Mouse (Mus musculus): ENCODE measurements around the gene Chrnd. TPM values are rescaled to one million over a fixed set of nuclear protein-coding genes. Genes with fewer than 3 reads are reported as not detected.

The Chrnd gene
- polyA plus RNA-seq (2015; fragmentation: Nextera tagmentation; extraction: Ambion mirVana) = 9.0 and 12.3 TPM in 2 replicates

GRCm38 (mm10) chr1:87190429-87190828 is at the start of gene Chrnd:
Gene Chrnd, plus strand, starts transcription at chr1:87190607.
- Histone ChIP-seq H3K9me3 (replicated peaks) (no peaks in the 10 kb centered on the region), H3K36me3 (no peaks in the 10 kb centered on the region), H3K4me3 (replicated peaks) (peak within 1 kb of the TSS; percentile 2; the same call in 1 of the 2 replicates), H3K4me1 (peaks cover 21% of the 10 kb centered on the region), H3K27me3 (peaks cover 33% of the 10 kb centered on the region), H3K4me2 (replicated peaks) (no peak within 1 kb of the TSS), H3K9ac (no peak within 1 kb of the TSS), H3K27ac (replicated peaks) (0 out of 2 replicates have a peak within 1 kb of the TSS, but pooled peaks have one; percentile 5)
- peak; percentile 71 for ATAC-seq (ENCODE audit: insufficient number of reproducible peaks, low FRiP score, low TSS enrichment, low read depth)
- 17% methylated on average over 4 of the region's 4 CpGs for WGBS

GRCm38 (mm10) chr1:87141550-87141949 is 48.9 kb upstream of the Chrnd start:
- no peak overlapping the region for H3K9ac ChIP-seq
- no peaks in the 10 kb centered on the region for H3K4me1 ChIP-seq
- no peak overlapping the region for H3K27ac ChIP-seq (replicated peaks)
- no peaks in the 10 kb centered on the region for H3K27me3 ChIP-seq
- H3K36me3 ChIP-seq = no peaks in the 10 kb centered on the region
- no peak overlapping the region for H3K4me2 ChIP-seq (replicated peaks)
- H3K9me3 ChIP-seq (replicated peaks) = no peaks in the 10 kb centered on the region
- no peak for ATAC-seq (ENCODE audit: insufficient number of reproducible peaks, low FRiP score, low TSS enrichment, low read depth)
- 73% methylated on average over 4 of the region's 4 CpGs for WGBS
- no peak overlapping the region for H3K4me3 ChIP-seq (replicated peaks)

GRCm38 (mm10) chr1:87142456-87142855 is 48.0 kb upstream of the Chrnd start:
- 71% methylated on average over 9 of the region's 9 CpGs for WGBS
- no peaks in the 10 kb centered on the region for H3K27me3 ChIP-seq
- H3K4me3 ChIP-seq (replicated peaks) = no peak overlapping the region
- H3K4me2 ChIP-seq (replicated peaks) = no peak overlapping the region
- no peaks in the 10 kb centered on the region for H3K9me3 ChIP-seq (replicated peaks)
- H3K9ac ChIP-seq = no peak overlapping the region
- H3K36me3 ChIP-seq = no peaks in the 10 kb centered on the region
- no peak for ATAC-seq (ENCODE audit: insufficient number of reproducible peaks, low FRiP score, low TSS enrichment, low read depth)
- H3K4me1 ChIP-seq = no peaks in the 10 kb centered on the region
- H3K27ac ChIP-seq (replicated peaks) = no peak overlapping the region

GRCm38 (mm10) chr1:87143141-87143540 is 47.3 kb upstream of the Chrnd start:
- Histone ChIP-seq H3K9ac (no peak overlapping the region), H3K36me3 (no peaks in the 10 kb centered on the region), H3K27ac (replicated peaks) (no peak overlapping the region), H3K4me3 (replicated peaks) (no peak overlapping the region), H3K4me1 (no peaks in the 10 kb centered on the region), H3K9me3 (replicated peaks) (no peaks in the 10 kb centered on the region), H3K27me3 (peaks cover 4% of the 10 kb centered on the region; the same call in 1 of the 2 replicates), H3K4me2 (replicated peaks) (no peak overlapping the region)
- ATAC-seq (ENCODE audit: insufficient number of reproducible peaks, low FRiP score, low TSS enrichment, low read depth) = no peak
- WGBS = 76% methylated on average over 10 of the region's 10 CpGs

- peaks cover 58% of the 10 kb centered on the region for H3K27me3 ChIP-seq
- 31% methylated on average over 13 of the region's 13 CpGs for WGBS
- H3K9ac ChIP-seq = no peak overlapping the region
- no peak for ATAC-seq (ENCODE audit: insufficient number of reproducible peaks, low FRiP score, low TSS enrichment, low read depth)
- H3K36me3 ChIP-seq = no peaks in the 10 kb centered on the region
- H3K4me2 ChIP-seq (replicated peaks) = no peak overlapping the region
- no peak overlapping the region for H3K27ac ChIP-seq (replicated peaks)
- no peaks in the 10 kb centered on the region for H3K9me3 ChIP-seq (replicated peaks)
- no peak overlapping the region for H3K4me3 ChIP-seq (replicated peaks)
- H3K4me1 ChIP-seq = peaks cover 12% of the 10 kb centered on the region
Observed at GRCm38 (mm10) chr1:87149422-87149821, 41.0 kb upstream of the Chrnd start.

- no peak overlapping the region for H3K27ac ChIP-seq (replicated peaks)
- WGBS = 86% methylated on average over 6 of the region's 6 CpGs
- H3K4me3 ChIP-seq (replicated peaks) = no peak overlapping the region
- no peak overlapping the region for H3K9ac ChIP-seq
- peaks cover 77% of the 10 kb centered on the region for H3K27me3 ChIP-seq
- no peak for ATAC-seq (ENCODE audit: insufficient number of reproducible peaks, low FRiP score, low TSS enrichment, low read depth)
- H3K36me3 ChIP-seq = no peaks in the 10 kb centered on the region
- peaks cover 29% of the 10 kb centered on the region for H3K4me1 ChIP-seq
- no peak overlapping the region for H3K4me2 ChIP-seq (replicated peaks)
- H3K9me3 ChIP-seq (replicated peaks) = no peaks in the 10 kb centered on the region
Observed at GRCm38 (mm10) chr1:87151286-87151685, 39.1 kb upstream of the Chrnd start.

GRCm38 (mm10) chr1:87153776-87154500 is 36.5 kb upstream of the Chrnd start:
- no peaks in the 10 kb centered on the region for H3K36me3 ChIP-seq
- H3K9ac ChIP-seq = no peak overlapping the region
- H3K9me3 ChIP-seq (replicated peaks) = no peaks in the 10 kb centered on the region
- WGBS = under 1% methylated on average over 71 of the region's 72 CpGs
- H3K4me3 ChIP-seq (replicated peaks) = peak overlapping the region; percentile 41
- no peak overlapping the region for H3K27ac ChIP-seq (replicated peaks)
- peaks cover 30% of the 10 kb centered on the region for H3K4me1 ChIP-seq
- H3K27me3 ChIP-seq = peaks cover 94% of the 10 kb centered on the region
- no peak for ATAC-seq (ENCODE audit: insufficient number of reproducible peaks, low FRiP score, low TSS enrichment, low read depth)
- peak overlapping the region; percentile 64 for H3K4me2 ChIP-seq (replicated peaks)

GRCm38 (mm10) chr1:87154501-87155120 is 35.8 kb upstream of the Chrnd start:
- WGBS = 1% methylated on average over 58 of the region's 58 CpGs
- Histone ChIP-seq H3K9ac (no peak overlapping the region), H3K9me3 (replicated peaks) (no peaks in the 10 kb centered on the region), H3K4me3 (replicated peaks) (peak overlapping the region; percentile 41), H3K27me3 (peaks cover 98% of the 10 kb centered on the region), H3K27ac (replicated peaks) (no peak overlapping the region), H3K36me3 (no peaks in the 10 kb centered on the region), H3K4me2 (replicated peaks) (peak overlapping the region; percentile 64), H3K4me1 (peaks cover 30% of the 10 kb centered on the region)
- ATAC-seq (ENCODE audit: insufficient number of reproducible peaks, low FRiP score, low TSS enrichment, low read depth) = no peak

- peak overlapping the region; percentile 81 for H3K4me2 ChIP-seq (replicated peaks)
- no peaks in the 10 kb centered on the region for H3K9me3 ChIP-seq (replicated peaks)
- H3K9ac ChIP-seq = no peak overlapping the region
- H3K4me1 ChIP-seq = peaks cover 30% of the 10 kb centered on the region
- peaks cover 94% of the 10 kb centered on the region for H3K27me3 ChIP-seq
- no peaks in the 10 kb centered on the region for H3K36me3 ChIP-seq
- no peak for ATAC-seq (ENCODE audit: insufficient number of reproducible peaks, low FRiP score, low TSS enrichment, low read depth)
- under 1% methylated on average over 27 of the region's 56 CpGs for WGBS
- H3K27ac ChIP-seq (replicated peaks) = no peak overlapping the region
- peak overlapping the region; percentile 44 for H3K4me3 ChIP-seq (replicated peaks)
Observed at GRCm38 (mm10) chr1:87155531-87156198, 34.7 kb upstream of the Chrnd start.

- WGBS = under 1% methylated on average over 11 of the region's 12 CpGs
- no peak for ATAC-seq (ENCODE audit: insufficient number of reproducible peaks, low FRiP score, low TSS enrichment, low read depth)
Observed at GRCm38 (mm10) chr1:87156199-87156587, 34.2 kb upstream of the Chrnd start, which contains the start of gene Ecel1. Gene Ecel1, minus strand, starts transcription at chr1:87156521.

GRCm38 (mm10) chr1:87159396-87159795 is 31.0 kb upstream of the Chrnd start:
- no peak for ATAC-seq (ENCODE audit: insufficient number of reproducible peaks, low FRiP score, low TSS enrichment, low read depth)
- Histone ChIP-seq H3K4me3 (replicated peaks) (no peak overlapping the region), H3K36me3 (no peaks in the 10 kb centered on the region), H3K9me3 (replicated peaks) (no peaks in the 10 kb centered on the region), H3K4me1 (peaks cover 18% of the 10 kb centered on the region), H3K9ac (no peak overlapping the region), H3K27me3 (peaks cover 60% of the 10 kb centered on the region), H3K27ac (replicated peaks) (no peak overlapping the region), H3K4me2 (replicated peaks) (no peak overlapping the region)
- 75% methylated on average over 3 of the region's 3 CpGs for WGBS

More at GRCm38 (mm10) chr1:87156199-87156587, 34.2 kb upstream of the Chrnd start, which contains the start of gene Ecel1:
- peak within 1 kb of the TSS; percentile 44 for H3K4me3 ChIP-seq (replicated peaks)
- H3K36me3 ChIP-seq = no peaks in the 10 kb centered on the region
- H3K27me3 ChIP-seq = peaks cover 89% of the 10 kb centered on the region
- H3K4me1 ChIP-seq = peaks cover 30% of the 10 kb centered on the region
- peak within 1 kb of the TSS; percentile 81 for H3K4me2 ChIP-seq (replicated peaks)
- H3K27ac ChIP-seq (replicated peaks) = no peak within 1 kb of the TSS
- H3K9ac ChIP-seq = no peak within 1 kb of the TSS
- H3K9me3 ChIP-seq (replicated peaks) = no peaks in the 10 kb centered on the region

Data from embryonic facial prominence, embryonic 15.5 days (tissue).